Mouse (Mus musculus): ENCODE results near the gene Slc13a3. TPM values are rescaled to one million over a fixed set of nuclear protein-coding genes. Genes with fewer than 3 reads are reported as not detected.

The Slc13a3 gene
- polyA plus RNA-seq, 2 experiments from 2014 or later: not detected

- no peak for ATAC-seq
Measured at GRCm38 (mm10) chr2:165360861-165361260, 112.2 kb downstream of the Slc13a3 start.

Other genes starting within 250 kb of the Slc13a3 start
- gene Cdh22, start 238.4 kb downstream of the Slc13a3 start, polyA plus RNA-seq (2017; shearing (Covaris generic)): not detected
- 10 to 100 TPM; 31.1 to 45.6 TPM for gene Slc35c2, start 185.4 kb downstream of the Slc13a3 start, polyA plus RNA-seq (2017; shearing (Covaris generic))
- 10 to 100 TPM; 30.4 to 35.4 TPM for gene Elmo2, start 146.8 kb downstream of the Slc13a3 start, polyA plus RNA-seq (2017; shearing (Covaris generic))
- gene Zfp663, start 104.5 kb downstream of the Slc13a3 start, polyA plus RNA-seq (2017; shearing (Covaris generic)): not detected
- gene Zfp334, start 85.0 kb downstream of the Slc13a3 start, polyA plus RNA-seq (2017; shearing (Covaris generic)): under 1 TPM in 1 of 2 experiments, not detected in 1; 0.08 TPM
- gene Ocstamp, start 72.8 kb downstream of the Slc13a3 start, polyA plus RNA-seq (2017; shearing (Covaris generic)): not detected
- 1 to 10 TPM; 3.1 to 4.6 TPM for gene Trp53rka, start 20.1 kb upstream of the Slc13a3 start, polyA plus RNA-seq (2017; shearing (Covaris generic))
- not detected for gene Slc2a10, start 30.6 kb upstream of the Slc13a3 start, polyA plus RNA-seq (2017; shearing (Covaris generic))
- 1 to 10 TPM; 4.7 to 8.1 TPM for gene Eya2, start 121.8 kb upstream of the Slc13a3 start, polyA plus RNA-seq (2017; shearing (Covaris generic))

Data from activated CD4-positive, CD25-positive, alpha-beta regulatory T cell, adult 4 months (primary cell).